Mouse (Mus musculus) brown adipose tissue, adult 24 weeks (tissue): ENCODE data around the gene Ficd. TPM values are rescaled to one million over a fixed set of nuclear protein-coding genes. Genes with fewer than 3 reads are reported as not detected.

Source experiments
- H3K27ac ChIP-seq: fragments of 200-500 bp; replicated peaks from 2 replicates; pipeline ENCODE4 v1.5.1; 2012; ENCODE audit warnings: low read depth, mild to moderate bottlenecking, low read length
- H3K4me1 ChIP-seq: fragments of 200-500 bp; 2 replicates; pipeline ENCODE4 v1.6.1; 2012; ENCODE audit warnings: low read length, mixed read lengths; ENCODE audit not compliant: control insufficient read depth, insufficient read depth, insufficient read length
- H3K4me3 ChIP-seq: fragments of 200-500 bp; 2 replicates; pipeline ENCODE4 v1.5.1; 2012; ENCODE audit warnings: low read depth, mild to moderate bottlenecking, low read length, moderate library complexity; ENCODE audit not compliant: insufficient read depth
- polyA plus RNA-seq: library from polyadenylated mRNA; stranded (reverse); fragments of >200 nt; gene quantifications from 2 replicates; pipeline ENCODE4 v1.2.4, GENCODE M21; 2012; ENCODE audit not compliant: missing spikeins, insufficient read depth, insufficient read length

Ficd gene
- polyA plus RNA-seq, 1 experiment, result 4.2 TPM

GRCm38 (mm10) chr5:113747629-113748028 lies 12.0 kb downstream of the Ficd start:
- Histone ChIP-seq H3K4me3 (no peak overlapping the region), H3K4me1 (no peaks in the 10 kb centered on the region), H3K27ac (no peak overlapping the region)

GRCm38 (mm10) chr5:113748556-113749331 lies 13.1 kb downstream of the Ficd start:
- Histone ChIP-seq H3K4me3 (no peak overlapping the region), H3K27ac (no peak overlapping the region), H3K4me1 (no peaks in the 10 kb centered on the region)

GRCm38 (mm10) chr5:113751521-113752157 lies 16.0 kb downstream of the Ficd start:
- Histone ChIP-seq H3K4me3 (no peak overlapping the region), H3K27ac (no peak overlapping the region), H3K4me1 (no peaks in the 10 kb centered on the region)

DNA sequence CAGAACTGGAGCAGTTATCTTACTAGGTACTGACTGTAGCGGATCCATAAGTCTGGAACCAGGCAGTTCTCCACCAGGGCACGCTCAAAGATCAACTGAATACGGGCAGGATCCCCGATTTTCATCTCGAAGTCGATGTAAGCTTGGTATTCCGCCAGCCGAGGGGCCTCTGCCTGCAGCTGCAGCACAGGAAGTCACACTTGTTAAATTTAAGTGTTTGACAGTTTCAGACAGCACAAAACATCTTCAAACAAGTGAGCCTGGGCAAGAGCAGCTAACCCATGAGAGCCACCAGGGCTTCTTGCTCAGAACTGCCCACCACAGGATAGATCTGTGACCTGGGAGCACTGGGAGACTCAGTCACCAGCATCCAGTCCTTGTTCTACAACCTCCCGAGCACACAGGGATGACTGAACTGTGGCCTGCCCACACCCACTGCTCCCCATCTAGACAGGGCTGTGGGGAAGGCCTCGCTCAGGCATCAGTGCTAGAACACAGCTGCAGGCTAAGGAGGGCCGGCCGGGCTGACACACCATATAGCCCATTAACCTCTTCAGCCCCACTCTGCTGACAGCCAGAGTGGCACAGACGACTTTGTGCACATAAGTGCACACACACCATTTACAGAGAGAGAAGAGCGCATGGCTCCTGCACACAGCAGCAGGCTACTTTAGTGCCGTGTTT lies 19.9 kb downstream of the Ficd start:
- Histone ChIP-seq H3K4me1 (no peaks in the 10 kb centered on the region), H3K4me3 (no peak overlapping the region), H3K27ac (no peak overlapping the region)

- Histone ChIP-seq H3K27ac (no peak overlapping the region), H3K4me3 (no peak overlapping the region), H3K4me1 (no peaks in the 10 kb centered on the region)
Measured at GRCm38 (mm10) chr5:113761585-113761984, 26.0 kb downstream of the Ficd start.

DNA sequence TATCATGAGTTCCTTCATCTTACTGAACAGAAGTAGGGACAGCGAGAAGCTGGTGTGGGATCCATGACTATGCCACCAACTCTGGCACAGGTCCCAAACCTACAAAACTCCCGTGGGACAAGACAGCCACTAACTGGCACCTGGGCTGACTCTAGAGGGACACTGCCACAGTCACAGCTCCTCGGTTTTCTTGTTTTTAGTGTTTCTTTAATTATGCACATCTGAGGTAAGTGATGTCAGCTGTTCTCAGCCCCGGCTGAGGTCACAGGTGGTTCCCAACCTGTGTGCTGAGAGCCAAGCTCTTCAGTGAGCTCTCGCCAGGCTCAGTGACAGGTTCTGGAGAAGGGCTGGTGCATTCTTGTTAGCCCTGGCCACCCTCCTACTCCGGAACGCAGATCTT lies 28.8 kb downstream of the Ficd start:
- Histone ChIP-seq H3K4me3 (no peak overlapping the region), H3K4me1 (no peaks in the 10 kb centered on the region), H3K27ac (no peak overlapping the region)

GRCm38 (mm10) chr5:113765641-113766526 lies 30.3 kb downstream of the Ficd start:
- H3K4me3 ChIP-seq, result no peak overlapping the region
- no peak overlapping the region for H3K27ac ChIP-seq
- H3K4me1 ChIP-seq, result peaks cover 5% of the 10 kb centered on the region; the same call in 1 of the 2 replicates

DNA sequence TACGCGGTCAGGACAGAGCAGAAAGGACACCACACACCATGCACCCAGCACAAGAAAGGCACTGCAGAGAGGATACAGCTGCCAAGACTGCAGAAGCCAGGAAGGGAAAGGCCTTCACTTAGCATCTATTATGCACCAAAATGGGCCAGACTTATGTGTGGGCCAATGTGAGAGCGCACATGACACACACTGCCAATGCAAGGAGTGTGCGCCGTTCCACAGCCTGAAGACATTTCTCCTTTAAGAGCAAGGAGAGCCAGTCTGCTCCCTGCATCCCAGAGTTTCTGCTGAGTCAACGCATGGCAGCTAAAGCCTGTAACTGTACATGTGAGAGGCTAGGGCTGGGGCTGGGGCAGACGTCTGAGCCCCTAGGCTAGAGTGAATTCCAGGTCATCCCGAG lies 33.2 kb downstream of the Ficd start:
- Histone ChIP-seq H3K4me3 (no peak overlapping the region), H3K27ac (no peak overlapping the region), H3K4me1 (peaks cover 5% of the 10 kb centered on the region; the same call in 1 of the 2 replicates)

DNA sequence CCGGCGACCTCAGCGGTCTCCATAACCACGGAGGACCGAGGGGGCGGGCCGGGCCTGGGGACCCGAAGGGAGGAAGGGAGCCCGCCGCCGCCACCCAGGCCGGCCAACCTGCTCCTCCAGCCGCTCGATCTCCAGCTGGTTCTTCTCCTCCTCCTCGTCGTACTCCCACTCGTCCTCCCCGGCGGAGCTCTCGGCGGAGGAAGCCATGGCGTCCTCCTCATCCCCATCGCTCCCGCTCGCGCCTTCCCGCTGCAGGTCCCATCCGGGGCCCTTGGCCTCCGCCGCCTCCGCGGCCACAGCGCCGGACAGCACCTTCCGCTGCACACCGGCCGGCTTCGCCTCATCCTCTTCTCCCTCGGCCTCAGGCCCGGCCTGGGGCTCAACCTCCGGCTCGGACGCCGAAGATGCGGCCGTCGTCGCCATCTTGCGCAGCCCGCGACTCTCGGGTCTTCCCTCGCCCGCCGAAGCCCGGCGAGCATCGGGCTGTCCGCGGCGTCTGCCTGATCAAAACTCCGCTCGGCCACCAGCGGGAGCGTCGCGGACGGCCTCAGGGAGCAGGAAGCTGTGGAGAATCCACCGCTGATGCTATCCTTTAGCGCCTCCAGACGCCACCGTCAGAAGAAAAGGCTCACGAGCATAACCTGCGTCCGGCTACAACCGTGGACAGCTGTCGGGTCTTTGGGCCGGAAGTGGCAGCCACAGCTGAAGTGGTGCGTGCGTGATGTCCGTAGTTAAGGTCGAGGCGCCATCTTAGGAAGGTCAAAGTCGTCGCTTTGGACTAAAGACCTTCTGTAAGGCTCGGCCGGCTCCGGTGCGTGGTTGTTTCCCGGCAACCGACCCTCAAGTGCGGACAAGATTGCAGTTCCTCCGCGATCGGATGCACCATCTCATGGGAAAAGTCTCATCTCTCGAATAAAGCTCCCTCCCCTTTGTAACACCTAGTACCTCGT lies 35.9 kb downstream of the Ficd start:
- Histone ChIP-seq H3K4me1 (peaks cover 5% of the 10 kb centered on the region; the same call in 1 of the 2 replicates), H3K4me3 (peak overlapping the region; percentile 93), H3K27ac (peak overlapping the region; percentile 99)

DNA sequence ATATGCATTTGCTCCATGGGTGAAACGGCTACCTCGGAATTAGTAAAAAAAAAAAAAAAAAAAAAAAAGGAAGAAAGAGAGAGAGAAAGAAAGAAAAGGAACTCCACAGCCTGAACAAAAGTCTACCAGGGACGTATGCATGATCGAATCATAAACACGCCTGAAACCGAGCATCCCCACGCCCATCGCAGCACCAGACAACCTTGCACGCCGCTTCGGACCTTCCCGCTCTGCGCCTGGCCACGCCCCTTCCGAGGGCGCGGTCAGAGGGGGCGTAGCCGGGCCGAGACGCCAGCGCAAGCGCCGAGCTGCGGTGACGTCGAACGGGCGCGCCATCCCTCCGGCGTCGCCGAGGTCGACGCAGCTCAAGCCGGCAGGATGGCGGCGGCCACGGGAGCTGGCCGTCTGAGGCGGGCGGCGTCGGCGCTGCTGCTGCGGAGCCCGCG lies 36.9 kb downstream of the Ficd start, which contains the start of the genes Sart3 and Iscu:
Sart3 (minus strand) TSS at position 61 of the 446 bp plus-strand sequence.
Iscu (plus strand) TSS at position 299 of the 446 bp plus-strand sequence.
- Histone ChIP-seq H3K4me3 (peak within 1 kb of the TSS; percentile 93), H3K27ac (peak within 1 kb of the TSS; percentile 99), H3K4me1 (peaks cover 5% of the 10 kb centered on the region; the same call in 1 of the 2 replicates)

DNA sequence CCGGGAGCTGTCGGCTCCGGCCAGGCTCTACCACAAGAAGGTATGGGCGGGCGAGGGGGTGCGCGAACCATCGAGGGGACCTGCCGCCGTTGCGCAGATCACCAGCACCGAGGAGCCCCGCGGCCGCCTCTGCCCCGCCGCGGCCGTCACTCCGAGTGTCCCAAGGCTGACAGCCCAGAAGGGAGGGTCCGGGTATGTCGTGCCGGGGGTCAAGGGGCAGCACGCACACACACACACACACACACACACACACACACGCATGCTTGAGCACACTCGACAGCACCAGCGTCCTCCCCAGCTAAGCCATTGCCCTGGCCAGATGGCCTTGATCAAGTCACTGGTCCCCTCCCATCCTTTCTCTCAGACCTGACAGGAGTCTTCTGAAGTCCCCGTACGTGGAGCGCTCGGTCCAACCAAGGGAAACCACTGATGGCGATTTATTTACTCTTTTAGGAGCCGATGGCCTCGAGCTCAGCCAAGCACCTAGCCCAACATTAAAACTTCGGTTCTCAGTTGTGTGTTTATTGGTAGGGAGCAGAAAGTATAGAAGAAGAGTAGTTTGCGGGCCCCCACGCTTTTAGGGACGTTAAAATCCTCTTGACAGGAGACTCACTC lies 37.4 kb downstream of the Ficd start:
- Histone ChIP-seq H3K4me1 (peaks cover 5% of the 10 kb centered on the region; the same call in 1 of the 2 replicates), H3K4me3 (peak overlapping the region; percentile 92), H3K27ac (peak overlapping the region; percentile 15; the same call in 1 of the 2 replicates)

GRCm38 (mm10) chr5:113773664-113774063 lies 38.1 kb downstream of the Ficd start:
- Histone ChIP-seq H3K4me3 (peak overlapping the region; percentile 92), H3K27ac (no peak overlapping the region), H3K4me1 (peaks cover 5% of the 10 kb centered on the region; the same call in 1 of the 2 replicates)

DNA sequence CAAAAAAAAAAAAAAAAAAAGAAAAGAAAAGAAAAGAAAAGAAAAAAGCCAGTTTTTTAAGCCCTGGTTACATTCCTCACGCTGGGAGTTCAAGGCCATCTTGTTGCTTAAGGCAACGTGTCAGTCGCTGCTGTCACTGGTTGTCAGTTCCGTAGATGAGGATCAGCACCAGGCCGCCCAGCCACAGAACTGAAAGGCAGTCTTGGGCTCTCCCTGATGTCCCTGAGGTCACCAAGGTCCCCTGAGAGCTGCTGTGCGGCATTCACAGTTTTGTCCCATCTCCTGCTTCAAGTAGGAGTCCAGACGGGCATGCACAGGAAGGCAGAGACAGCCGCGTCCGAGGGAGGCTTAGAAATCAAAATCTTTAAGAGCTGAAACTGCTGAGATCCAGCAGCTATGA lies 40.0 kb downstream of the Ficd start:
- Histone ChIP-seq H3K27ac (peak overlapping the region; percentile 63), H3K4me3 (no peak overlapping the region), H3K4me1 (no peaks in the 10 kb centered on the region)
